Mouse (Mus musculus) cerebellum, postnatal 36 days (tissue): ENCODE data around the gene Ephb1.

Experiments
- DNase-seq, 2 experiments: peaks; one replicate each; pipeline ENCODE4 v3.0.0; 2021 to 2022; ENCODE audit warnings: mixed read lengths in 2 of 2

The Ephb1 gene

GRCm38 (mm10) chr9:102039011-102039733, 315.3 kb downstream of the Ephb1 start:
- DNase-seq, result peak; percentile 30 to 34

DNA sequence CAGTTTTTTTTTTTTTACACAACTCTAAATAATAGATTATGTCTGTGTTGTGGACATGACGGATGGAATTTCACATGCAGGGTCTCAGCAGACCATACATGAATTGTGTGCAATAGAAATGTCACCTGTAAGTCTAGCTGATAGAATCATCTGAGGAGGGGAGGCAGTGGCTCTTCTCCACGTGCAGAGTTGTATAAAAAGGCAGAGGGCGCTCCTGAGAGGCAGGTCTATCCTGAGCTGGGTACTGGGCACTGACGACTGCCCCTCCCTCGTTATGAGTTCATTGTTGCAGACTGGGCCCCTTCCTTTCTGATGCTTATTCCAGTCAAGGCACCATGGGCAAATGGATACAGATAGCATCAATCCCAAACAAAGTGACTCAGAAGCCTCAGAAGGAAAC, 318.4 kb downstream of the Ephb1 start:
- DNase-seq, result no peak

DNA sequence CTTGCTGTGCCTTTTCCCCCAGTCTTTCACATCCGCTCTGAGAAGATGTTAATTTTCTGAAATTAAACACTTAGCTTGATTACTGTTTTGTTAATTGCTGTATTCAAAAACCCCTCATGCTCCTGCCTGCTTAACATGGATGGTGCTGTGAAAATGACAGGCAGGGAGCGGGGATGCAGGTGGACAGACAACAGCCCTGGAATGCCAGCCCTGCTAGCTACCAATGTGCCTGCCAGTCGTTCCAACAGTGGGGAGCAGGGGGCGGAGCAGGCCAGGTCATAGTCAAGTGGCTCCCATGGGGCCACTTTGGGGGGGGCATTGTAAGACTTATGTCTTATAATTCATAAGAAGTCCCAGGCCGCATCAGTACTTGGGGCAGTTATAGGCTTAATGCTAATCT, 321.3 kb downstream of the Ephb1 start:
- DNase-seq, result no peak

- no peak for DNase-seq
Observed at GRCm38 (mm10) chr9:102032376-102032775, 322.1 kb downstream of the Ephb1 start.

DNA sequence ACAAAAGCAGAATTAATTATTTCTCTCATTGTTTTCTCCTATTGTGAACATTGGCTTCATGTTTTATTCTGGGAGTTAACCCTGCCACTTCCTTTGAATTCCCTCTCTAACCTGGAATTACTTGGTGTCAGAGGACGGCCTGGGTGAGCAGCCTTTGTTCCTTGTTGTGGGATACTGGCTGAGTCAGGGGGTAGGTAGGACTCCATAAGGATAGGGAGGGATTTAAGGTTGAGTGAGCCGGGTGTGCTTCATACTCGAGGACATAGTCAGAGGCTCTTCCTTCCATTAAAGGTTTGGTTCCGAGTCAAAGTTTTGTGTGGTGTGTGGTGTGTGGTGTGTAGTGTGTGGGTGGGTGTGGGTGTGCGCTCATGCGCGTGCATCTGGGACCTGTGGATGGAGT, 324.8 kb downstream of the Ephb1 start:
- DNase-seq, result no peak

DNA sequence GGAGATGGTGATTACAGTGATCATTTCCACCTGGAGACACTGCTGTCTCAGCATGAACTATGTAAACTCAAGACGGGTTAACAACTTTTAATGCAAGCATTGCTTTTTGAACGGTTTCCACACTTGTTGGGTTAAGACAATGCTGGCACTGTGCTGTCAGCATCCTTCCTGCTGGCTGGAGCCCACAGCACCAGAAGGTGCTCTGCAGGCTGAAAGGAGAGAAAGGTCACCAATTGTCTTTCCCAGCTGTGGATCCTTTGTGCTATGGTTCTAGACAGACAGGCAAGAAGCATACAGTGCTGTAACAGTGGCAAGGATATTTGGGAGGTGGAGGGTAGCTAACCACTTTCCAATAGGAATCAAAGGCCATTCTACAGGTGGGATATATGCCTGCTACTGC, 328.4 kb downstream of the Ephb1 start:
- DNase-seq, result peak; percentile 37 to 38

DNA sequence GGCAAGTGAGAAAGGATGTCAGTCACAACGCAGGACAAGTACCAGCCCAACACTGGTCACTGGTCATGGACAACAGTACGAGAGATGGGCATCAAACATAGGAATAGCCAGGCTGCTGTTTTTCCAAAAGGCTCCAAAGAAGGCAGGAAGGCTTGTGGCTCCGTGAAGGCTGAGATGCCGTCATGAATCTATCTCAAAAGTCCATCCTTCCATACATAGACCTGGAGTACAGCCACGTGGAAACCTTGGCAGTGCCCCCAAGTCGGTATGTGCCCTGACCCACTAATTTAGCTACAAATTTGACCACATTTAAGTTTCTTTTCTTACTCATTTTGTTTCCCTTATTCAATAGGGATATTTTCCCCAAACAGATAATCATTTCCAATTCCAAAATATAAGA, 329.4 kb downstream of the Ephb1 start:
- peak; percentile 25 to 45 for DNase-seq

GRCm38 (mm10) chr9:102015516-102015915, 339.0 kb downstream of the Ephb1 start:
- DNase-seq, result no peak

- no peak for DNase-seq
Observed at GRCm38 (mm10) chr9:102007706-102008105, 346.8 kb downstream of the Ephb1 start.

GRCm38 (mm10) chr9:102006539-102006938, 348.0 kb downstream of the Ephb1 start:
- peak; percentile 22 to 36 for DNase-seq

DNA sequence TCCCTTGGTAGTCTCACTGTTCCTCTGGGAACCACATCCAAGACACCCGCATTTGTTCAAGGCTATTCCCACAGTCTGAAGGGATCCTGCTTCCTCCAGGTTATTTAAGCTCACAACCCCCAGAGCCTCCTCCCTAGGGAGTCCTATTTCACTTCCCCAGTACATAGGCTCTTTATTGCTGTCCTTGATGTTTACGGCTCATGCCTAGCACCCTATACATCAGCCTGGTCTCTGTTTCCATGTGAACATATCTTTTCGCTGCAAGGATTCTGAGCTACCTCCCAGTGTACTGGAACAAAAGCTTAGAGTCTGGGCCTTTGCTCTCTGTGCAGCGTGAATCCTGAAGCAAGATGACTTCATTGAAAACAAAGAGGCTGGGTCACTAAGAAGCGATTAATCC, 351.6 kb downstream of the Ephb1 start:
- DNase-seq, result no peak

DNA sequence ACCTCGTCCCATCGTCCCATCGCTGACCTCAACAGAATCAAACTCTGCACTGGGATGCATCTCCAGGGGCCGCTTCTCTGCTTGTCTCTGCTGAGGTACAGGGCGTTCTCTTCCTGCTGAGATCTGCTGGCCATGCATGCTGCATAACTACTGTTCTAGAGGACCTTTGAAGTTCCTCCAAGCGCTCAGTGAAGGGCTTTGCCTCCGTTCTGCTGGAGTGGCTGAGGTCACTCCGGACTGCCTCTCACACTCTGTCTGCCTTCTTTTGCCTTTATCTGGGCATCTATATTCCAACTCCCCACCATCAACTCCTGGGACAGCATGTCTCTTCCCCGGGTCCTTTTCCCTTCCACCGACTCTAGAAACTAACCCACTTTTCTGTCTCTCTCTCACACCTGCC, 352.3 kb downstream of the Ephb1 start:
- no peak for DNase-seq

GRCm38 (mm10) chr9:102001633-102002165, 352.8 kb downstream of the Ephb1 start:
- DNase-seq, result no peak

GRCm38 (mm10) chr9:101999690-102000089, 354.8 kb downstream of the Ephb1 start:
- no peak for DNase-seq

DNA sequence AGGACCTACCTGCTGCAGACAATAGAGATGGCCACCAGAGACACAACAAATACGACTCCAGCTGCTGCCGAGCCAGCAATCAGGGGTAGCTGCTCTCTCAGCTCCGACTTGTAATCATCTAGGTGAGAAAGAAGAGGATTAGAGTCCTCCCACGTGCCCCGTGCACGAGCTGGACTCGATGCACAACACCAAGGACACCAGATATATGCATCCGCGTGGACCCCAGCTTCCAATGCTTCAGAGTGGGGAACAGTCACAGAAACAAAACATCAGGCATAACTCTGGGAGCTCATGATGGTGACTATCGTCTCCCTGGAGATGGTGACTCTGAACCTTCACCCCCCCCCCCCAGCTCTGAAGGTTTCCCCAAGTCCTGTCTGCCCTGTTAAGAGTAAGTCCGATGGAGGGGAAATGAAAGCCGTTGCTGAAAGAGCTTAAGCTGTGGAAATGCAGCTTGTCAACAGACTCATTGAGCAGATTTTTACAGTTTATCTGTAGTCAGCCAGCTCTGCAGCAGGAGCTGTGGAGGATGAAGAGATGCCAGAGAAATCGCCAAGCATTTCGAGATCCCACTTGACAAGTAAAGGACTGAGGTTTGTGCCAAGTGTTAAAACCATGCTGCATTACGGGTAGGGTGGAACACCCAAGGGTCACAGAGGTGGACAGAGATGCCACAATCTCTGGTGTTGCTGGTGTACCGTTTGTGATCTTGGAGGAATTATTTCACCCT, 357.6 kb downstream of the Ephb1 start:
- DNase-seq, result no peak

DNA sequence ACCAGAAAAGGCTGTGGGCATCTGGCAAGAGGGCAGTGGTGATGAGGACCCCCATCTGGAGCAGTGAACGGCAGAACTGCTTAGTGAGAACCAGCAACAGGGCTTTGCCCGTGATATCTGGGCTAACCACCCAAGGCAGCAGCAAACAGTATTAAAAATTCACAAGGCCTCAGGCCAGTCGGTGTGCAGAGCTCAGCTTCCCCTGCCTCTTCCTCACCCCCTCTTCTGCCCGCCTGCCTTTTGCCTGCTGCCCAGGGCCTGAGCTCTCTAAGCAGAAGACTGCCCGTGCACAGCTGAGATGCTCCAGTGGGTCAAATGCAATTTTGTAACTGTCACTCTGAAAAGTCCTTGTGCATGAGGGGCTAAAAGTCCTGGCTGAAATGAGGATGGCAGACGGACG, 358.3 kb downstream of the Ephb1 start:
- DNase-seq, result no peak

GRCm38 (mm10) chr9:101995423-101996156, 358.9 kb downstream of the Ephb1 start:
- DNase-seq, result no peak

DNA sequence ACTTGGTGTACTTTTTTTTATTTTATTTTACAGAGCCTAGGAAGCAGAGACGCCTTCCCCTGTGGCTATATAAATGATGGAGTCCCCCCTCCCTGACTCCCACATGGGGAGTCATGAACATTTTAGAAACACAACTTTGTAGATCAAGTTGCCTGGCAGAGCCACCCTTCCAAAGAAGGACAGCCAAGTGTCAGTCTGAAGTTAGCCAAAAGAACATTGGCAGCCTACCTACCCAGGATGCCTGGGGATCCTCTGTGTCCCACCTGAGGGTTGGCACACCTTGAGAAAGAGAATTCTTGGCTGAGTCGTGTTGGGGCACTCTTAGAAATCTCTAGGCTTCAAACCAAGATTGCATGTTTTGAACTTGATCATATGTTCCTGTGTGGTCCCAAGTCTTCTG, 360.4 kb downstream of the Ephb1 start:
- no peak for DNase-seq

- DNase-seq, result no peak
Observed at GRCm38 (mm10) chr9:101990836-101991235, 363.7 kb downstream of the Ephb1 start.

DNA sequence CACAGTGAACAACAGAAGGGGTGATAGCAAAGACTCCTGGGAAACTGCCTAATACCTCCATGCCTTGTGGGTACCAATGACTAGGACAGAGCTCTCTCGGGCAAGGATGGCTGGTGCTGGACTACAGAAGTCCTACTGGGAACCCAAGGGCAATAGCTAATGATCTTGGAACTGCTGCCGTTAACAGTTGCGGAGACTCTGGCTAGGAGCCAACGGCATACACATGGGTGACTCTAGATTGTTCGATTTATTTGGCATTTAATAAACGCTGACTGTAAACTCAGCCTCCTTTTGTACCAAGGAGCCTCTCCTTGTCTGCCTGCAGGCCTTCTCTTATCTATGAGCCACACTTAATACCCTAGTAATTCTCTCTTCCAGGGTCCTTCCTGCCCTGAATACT, 364.5 kb downstream of the Ephb1 start:
- no peak for DNase-seq

DNA sequence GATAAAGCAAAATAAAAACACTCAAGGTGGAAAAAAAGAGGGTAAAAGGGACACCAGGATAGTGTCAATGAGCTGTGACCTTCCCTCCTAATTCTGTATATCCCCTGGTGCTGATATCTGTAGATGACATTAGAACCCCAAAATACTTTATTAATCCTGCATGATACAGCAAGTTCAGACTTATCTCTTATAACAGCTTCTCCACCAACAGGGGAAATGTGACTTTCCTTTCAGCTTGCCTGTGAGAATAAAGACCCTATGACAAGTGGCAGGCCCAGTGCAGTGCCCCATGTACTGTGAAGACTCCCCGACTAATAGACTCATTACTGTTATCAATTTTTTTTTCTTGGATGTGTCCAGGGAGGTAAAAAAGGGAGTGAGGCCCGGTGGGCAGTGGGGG, 367.6 kb downstream of the Ephb1 start:
- no peak for DNase-seq

GRCm38 (mm10) chr9:101982378-101982777, 372.1 kb downstream of the Ephb1 start:
- DNase-seq, result no peak

DNA sequence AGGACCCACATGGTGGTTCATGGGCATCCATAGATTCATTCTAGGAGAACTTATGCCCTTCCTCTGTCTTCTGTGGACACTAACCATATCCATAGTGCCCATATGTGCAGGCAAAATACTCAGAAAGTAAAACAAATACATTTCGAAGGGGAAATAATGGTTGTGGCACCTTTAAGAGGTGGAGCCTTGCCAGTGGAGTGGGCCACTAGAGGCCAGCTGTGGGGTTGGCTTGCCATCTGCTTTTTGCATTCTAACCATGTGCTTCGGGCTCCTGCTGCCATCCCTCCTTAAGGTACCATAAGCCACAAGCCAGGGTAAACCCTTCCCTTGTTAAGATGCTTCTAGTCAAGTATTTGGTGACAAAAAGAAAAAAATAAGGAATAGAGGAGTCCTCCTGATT, 373.3 kb downstream of the Ephb1 start:
- DNase-seq, result no peak
